Mouse (Mus musculus): Measurements from ENCODE around the gene Gbgt1.

GRCm38 (mm10) chr2:28539206-28539605, 42.5 kb downstream of the Gbgt1 start:
- TF ChIP-seq CTCF (IDR thresholded peaks at IDR 0.05; ENCODE audit: low read depth): no peak
- no peak for TF ChIP-seq EP300 (optimal IDR thresholded peaks at IDR 0.05)

All from stomach, postnatal 0 days (tissue).